Mouse (Mus musculus) E14TG2a.4 (cell line): ENCODE results near the gene Klf13.

Source experiments
- CTCF ChIP-seq: conservative IDR thresholded peaks from 2 replicates; pipeline ENCODE4 v1.5.1; 2014; ENCODE audit warnings: low read length
- POU5F1 ChIP-seq: IDR thresholded peaks from 2 replicates; pipeline ENCODE4 v1.6.1; 2014; ENCODE audit warnings: low read length, borderline replicate concordance

DNA sequence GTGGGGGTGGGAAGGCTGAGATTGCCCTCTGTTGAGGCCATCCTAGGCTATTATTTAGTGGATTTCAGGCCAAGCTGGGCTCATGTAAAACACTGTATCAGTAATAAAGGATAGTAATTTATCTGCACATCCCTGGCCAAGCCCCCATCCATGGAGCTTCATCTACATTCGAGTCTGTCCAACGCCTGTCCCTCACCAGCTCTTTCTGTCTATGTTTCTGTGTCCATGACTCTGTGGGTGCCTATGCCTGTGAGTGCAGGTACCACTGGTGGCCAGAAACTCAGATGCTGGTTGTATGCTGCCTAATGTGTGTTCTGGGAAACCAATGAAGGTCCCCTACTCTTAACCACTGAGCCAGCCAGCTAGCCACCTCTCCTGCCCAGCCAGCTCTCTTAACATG, 38.3 kb downstream of the Klf13 start:
- TF ChIP-seq CTCF (no peak), POU5F1 (no peak)
